Mouse (Mus musculus) bone marrow, adult 2 months (tissue): ENCODE measurements at regions not wholly inside any gene's neighbourhood (a gene's known extent, or its start where the extent isn't known, plus 50 kb on each side); places are given as distances from the start of the nearest gene placed in this dataset.

Source experiments
- CTCF ChIP-seq: fragments of 200-500 bp; IDR thresholded peaks from 2 replicates; pipeline ENCODE4 v1.5.1; 2011; ENCODE audit warnings: low read length, control low read depth; ENCODE audit not compliant: control insufficient read depth, insufficient read depth
- POLR2A ChIP-seq: fragments of 200-500 bp; IDR thresholded peaks from 2 replicates; pipeline ENCODE4 v1.6.1; 2011; ENCODE audit warnings: low read depth, mild to moderate bottlenecking, control low read depth, low read length, borderline replicate concordance; ENCODE audit not compliant: control insufficient read depth

DNA sequence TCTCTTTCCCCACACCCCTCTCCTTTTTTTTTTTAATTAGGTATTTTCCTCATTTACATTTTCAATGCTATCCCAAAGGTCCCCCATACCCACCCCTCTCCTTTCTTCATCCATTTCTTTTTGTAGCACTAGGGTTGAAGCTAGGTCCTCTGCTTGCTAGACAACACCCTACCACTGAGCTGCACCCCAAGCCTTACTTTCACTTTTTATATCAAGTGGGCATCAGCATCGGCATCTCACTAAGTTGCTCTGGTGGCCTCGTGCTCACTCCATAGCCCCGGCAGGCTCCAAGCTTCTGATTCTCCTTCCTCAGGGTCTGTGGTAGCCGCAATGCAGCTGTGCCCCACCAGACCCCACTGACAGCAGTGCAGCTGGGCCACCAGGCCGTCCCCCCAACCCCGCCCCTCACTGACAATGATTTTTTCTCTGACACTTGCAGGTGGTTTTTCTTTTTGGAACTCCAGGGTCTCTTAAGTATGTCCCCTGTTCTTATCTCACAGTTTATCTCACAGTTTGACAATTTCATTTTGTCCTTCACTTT, 77.5 kb downstream of the Nufip1 start:
- TF ChIP-seq CTCF (no peak), POLR2A (no peak)
